Mouse (Mus musculus) naive thymus-derived CD4-positive, alpha-beta T cell, adult 2 months (primary cell): Measurements from ENCODE around the gene Ankrd39.
A peak's percentile ranks its signal among the peaks of the same experiment; 100 is the strongest.

ENCODE experiments used
- DNase-seq: peaks from one replicate; pipeline ENCODE4 v3.0.0-alpha.2; 2011; ENCODE audit warnings: low read depth

Gene Ankrd39

DNA sequence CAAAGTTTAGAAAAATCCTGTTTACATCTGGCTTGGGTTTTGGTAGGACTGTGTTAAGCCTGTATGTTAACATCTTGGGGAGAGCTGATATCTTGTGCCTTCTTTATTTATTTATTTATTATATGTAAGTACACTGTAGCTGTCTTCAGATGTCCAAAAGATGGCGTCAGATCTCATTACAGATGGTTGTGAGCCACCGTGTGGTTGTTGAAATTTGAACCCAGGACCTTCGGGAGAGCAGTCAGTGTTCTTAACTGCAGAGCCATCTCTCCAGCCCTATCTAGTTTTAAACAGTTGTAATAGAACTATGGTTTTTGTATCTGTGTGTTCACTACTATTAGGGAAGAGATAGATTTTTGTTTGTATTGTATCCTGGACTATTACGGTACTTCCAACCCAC lies 18.0 kb downstream of the Ankrd39 start:
- no peak for DNase-seq

DNA sequence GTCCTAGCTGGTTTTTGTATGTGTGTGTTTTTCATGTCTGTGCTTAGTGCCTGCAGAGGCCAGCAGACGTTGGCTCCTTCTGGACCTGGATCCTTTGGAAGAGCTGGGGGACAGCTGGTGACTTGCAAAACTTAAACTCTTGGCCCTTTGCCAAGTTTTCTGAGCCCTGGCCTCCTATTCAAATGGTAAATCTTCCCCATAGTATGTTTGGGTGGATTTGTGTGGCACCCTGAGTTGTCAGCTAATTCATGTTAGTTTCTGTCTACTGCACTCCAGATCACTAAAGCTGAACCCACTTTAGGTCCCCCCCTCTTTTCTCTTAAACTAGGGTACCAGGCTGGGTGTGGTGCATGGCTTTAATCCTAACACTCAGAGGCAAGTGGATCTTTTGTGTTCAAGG lies 18.9 kb downstream of the Ankrd39 start:
- DNase-seq = no peak

DNA sequence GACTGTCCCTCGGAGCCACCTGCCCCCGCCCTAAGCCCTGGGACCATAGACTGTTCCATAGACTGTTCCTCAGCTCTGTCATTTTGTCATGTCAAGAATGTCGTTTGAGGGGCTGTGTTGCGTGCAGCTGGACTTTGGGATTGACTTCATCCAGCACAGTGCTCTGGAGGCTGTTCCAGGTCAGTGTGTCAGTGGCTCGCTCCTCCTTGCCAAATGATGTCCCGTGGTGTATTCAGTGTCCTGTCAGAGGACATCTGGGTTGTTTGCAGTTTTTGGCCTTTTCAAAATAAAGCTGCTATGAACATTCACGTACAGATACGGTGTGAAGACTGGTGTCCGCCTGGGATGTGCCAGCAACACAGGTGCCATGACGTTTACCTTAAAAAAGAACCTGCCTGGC lies 20.3 kb downstream of the Ankrd39 start:
- no peak for DNase-seq

DNA sequence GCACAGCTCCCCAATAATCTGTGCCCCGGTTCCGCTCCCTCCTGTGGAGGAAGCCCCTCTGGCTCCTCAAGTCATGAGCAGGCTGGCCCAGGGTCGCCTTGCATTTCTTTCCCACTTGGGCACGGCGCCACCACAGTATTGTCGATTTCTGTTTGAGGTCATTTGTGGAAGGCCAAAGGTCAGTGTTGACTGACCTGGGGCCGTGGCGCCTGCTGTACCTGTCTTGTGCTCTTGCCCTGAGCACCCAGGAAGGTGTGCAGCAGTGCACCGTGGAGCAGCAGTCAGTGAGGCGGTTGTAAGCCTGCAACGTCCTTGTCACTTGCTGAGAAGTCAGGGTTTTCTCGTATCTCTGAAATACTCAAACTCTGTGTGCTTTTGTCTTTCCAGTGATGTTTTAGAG lies 21.5 kb downstream of the Ankrd39 start:
- DNase-seq = no peak

DNA sequence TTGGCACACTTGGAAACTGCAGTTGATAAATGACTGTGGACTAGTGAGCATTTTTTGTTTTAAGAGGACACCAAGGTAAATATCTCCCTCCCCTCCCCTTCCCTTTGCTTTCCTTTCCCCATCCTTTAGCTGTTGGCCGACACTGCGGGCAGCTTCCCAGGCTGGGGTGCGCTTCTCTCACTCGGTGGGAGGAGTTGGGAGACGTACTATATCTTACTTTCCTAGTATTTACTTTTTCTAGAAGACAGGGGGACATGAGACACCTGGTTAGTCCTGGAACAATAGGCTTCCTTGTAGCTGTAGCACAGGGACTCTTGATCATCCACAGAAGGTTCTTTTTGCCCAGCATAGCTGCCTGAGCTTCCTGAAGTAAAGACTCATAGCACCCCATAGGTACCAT lies 23.2 kb downstream of the Ankrd39 start:
- no peak for DNase-seq

DNA sequence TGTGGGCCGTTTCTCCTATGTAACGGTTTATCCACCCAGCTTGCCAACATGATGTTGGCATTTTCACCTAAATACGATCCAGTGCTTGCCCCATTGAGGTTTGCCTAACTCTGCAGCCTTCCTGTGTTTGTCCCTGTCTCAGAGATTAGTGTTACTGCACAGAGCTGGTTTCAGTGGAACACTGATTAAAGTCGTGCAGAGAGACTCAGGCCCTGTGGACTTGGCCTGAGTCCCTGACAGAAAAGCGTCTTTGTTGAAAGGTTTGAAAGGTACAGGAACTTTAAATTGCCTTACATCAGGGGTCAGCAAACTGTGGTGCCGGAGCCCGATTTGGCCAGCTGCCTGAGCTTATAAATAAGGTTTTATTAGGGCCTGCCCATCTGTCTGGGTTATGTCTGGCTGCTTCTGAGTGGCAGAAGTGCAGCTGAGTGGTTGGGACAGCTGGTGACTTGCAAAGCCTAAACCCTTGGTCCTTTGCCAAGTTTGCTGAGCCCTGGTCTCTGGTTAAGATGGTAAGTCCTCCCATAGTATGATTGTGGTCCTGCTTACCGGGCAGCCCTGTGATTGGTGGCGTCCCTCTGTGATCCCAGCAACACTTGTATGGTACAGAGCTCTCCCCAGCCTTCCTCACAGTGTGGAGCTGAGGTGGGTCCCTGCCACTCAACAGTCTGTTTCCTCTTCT lies 23.8 kb downstream of the Ankrd39 start:
- DNase-seq = no peak

DNA sequence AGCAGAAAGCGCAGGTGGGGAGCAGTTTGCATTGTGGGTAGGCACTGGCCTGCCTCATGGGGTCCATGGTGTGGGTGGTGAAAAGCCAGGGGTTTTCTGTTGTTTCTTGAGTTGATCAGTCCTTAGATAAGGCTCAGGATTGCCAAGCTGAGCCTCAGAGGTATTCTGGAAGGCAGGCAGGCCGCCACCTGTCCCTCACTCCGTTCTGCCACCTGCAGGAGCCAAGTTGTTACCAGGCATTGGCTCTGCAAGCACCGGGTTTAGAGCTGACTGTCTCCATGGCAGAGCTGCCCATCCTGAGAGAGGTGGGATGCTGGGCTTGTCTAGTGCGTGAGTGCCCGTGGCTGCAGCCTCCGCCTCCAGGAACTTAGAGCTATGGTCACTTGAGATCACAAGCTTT lies 25.0 kb downstream of the Ankrd39 start:
- DNase-seq = no peak

DNA sequence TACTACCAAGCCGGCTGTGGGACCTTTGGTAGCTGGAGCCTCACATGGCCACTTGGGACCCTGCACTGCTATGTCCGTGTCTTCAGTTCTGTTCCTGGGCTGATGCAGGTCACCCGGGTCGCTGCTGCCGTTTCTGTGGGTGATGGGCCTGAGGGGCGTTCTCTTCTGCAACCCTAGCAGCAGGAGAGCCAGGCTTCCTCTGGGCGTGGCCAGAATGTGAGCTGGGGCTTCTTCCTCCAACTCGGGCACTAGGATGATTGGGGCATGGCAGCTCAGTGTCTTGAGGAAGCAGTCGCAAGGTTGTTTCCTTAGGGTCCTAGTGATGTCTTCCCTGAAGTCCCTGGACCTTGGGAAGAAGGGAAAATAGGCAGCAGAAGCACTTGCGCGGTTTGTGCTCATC lies 27.6 kb downstream of the Ankrd39 start:
- no peak for DNase-seq

DNA sequence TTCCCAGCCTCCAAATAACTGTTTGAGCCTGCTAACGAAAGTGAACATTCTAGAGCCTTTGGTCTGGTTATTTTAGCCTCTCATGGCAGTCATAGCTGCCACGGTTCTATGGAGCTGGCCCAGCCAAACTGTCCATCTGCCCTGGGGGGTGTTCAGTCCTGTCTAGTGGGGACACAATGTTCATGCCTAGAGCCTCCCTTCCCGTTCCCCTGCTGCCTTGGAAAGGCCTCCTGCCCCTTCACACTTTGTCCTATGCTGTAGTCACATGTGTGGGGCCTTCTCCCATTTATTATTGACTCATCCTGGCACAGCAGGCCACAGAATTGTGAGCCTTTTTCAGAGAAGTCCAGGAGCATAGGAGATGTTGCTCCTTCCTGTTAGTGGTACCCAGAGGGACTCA lies 29.0 kb downstream of the Ankrd39 start:
- no peak for DNase-seq

DNA sequence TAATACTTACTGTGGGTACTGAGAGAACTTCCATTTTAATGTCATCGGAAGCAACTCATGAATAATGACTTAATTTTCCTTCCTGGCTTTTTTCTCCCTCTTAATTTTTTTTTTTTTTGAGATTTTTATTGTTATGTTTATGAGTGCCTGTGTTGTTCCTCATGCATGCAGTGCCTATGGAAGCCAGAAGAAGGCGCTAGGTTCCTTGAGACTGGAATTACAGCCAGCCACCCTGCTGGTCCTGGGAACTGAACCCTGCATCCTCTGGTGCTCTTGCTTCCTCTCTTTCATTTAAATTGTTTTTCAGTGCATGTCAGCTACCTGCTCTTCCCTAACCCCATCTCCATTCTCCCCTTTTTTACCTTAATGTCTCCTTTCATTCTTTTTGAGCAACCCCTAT lies 33.5 kb downstream of the Ankrd39 start:
- no peak for DNase-seq

DNA sequence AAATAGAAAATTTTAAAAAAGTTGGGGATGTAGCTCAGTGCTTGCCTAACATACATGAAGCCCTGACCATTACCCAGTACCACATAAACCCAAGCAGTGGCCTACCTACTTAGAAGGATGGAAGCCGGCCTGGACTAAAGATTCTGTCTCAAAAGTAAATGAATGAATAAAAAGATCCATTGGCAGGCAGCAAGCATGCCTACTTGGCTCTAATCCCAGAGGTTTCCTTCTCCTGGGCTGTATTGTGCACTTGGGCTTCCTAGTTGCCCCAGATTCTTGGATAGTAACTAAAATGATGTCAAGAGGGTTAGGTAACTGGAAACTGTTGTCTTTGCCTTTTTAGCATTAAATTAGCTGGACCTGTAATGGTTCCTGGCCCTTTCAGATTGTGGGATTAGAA lies 33.9 kb downstream of the Ankrd39 start:
- no peak for DNase-seq

DNA sequence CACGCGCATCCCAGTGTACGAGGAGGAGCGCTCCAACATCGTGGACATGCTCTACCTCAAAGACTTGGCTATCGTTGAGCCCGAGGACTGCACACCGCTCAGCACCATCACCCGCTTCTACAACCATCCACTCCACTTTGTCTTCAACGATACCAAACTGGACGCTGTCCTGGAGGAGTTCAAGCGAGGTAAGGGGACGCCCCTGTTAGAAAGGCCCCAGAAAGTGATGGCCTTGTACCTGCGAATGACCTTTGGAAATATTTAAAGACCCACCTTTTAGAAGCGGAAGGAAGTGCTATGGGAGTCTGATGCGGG lies 34.3 kb downstream of the Ankrd39 start:
- DNase-seq = no peak

DNA sequence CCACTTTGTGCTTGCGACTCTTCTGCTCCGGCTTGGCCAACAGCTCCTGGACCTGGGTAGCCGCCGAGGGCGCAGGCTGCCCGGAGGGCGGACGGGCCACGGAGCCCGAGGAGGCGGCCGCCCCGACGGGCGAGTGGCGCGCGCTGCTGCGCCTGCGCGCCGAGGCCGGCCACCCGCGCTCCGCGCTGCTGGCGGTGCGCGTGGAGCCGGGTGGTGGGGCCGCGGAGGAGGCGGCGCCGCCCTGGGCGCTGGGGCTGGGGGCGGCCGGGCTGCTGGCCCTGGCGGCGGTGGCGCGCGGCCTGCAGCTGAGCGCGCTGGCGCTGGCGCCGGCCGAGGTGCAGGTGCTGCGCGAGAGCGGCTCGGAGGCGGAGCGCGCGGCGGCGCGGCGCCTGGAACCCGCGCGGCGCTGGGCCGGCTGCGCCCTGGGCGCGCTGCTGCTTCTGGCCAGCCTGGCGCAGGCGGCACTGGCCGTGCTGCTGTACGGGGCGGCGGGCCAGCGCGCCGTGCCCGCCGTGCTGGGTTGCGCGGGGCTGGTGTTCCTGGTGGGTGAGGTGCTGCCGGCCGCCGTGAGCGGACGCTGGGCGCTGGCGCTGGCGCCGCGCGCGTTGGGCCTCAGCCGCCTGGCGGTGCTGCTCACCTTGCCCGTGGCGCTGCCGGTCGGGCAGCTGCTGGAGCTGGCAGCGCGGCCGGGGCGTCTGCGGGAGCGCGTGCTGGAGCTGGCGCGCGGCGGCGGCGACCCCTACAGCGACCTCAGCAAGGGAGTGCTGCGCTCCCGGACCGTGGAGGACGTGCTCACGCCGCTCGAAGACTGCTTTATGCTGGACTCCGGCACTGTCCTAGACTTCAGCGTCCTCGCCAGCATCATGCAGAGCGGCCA lies 34.9 kb downstream of the Ankrd39 start:
- DNase-seq = peak; percentile 73

DNA sequence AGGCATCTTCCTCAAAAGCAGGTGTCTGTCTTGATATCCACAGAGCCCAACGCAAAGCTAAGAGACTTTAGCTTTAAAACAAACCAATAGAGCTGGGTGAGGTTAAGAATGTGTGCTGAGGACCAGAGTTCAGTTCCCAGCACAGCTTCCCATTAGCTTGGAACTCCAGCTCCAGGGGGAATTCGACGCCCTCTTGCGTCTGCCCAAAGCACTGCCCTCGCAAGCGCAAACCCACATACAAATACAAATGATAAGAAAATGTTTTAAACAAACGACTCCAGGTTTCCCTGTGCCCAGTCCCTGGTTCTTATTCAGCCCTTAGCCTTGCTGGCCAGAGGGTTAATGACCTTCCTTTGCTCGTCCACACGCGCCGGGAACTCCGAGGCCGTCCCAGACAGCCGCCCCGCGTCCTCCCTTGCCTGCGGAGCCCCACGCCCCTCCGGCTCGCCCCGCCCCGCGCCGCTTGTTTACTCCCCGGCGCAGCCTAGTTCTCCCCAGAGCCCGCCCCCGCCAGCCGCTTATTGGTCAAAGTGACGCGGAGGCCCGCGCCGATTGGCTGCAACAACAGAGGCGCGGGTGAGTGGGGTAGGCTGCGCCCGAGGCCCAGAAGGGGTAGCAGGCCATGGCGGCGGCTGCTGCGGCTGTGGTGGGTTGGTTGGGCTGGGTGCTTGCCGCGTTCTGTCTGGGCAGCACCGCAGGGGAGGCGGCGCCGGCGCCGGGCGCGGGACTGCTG lies 35.8 kb downstream of the Ankrd39 start, which contains the start of gene Cnnm3:
Cnnm3 (plus strand) TSS at position 579 of the 733 bp plus-strand sequence.
- DNase-seq = peak; percentile 99

DNA sequence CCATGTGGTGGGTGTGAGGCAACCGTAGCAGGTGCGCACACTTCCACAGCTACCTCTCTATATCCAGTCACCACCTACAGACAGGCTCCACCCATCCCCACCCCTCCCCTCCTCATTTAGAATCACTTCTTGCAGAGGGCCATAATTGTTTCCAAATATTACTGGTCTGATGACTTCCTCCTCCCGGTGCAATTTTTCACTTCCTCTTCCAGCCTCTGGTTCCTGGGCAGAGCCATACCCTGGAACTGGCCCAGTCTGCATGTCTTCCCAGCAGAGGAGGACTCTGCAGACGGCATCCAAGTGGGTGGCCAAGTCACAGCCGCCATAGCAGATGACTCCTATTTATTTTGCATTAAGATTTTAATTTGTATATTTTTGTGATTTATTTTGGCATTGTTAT lies 39.0 kb downstream of the Ankrd39 start:
- DNase-seq = no peak

DNA sequence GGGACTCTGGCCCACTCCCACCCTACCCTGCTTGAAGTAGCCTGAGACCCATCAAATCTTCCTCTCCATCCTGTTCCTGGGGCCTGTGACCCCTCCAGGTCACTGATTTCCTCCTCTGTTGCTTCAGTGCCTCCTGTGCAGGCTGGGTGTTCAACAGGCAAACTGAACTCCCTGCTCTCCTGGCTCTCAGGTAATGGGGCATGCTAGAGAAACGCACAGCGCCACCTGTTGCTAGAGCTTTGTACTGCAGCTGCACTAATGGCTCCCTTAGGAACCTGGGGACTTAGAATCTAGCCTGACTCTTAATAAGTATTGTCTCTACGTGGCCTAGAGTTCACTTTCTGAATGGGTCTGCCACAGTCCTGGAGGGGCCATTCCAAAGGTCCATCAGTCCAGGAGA lies 46.0 kb downstream of the Ankrd39 start:
- peak; percentile 89 for DNase-seq

DNA sequence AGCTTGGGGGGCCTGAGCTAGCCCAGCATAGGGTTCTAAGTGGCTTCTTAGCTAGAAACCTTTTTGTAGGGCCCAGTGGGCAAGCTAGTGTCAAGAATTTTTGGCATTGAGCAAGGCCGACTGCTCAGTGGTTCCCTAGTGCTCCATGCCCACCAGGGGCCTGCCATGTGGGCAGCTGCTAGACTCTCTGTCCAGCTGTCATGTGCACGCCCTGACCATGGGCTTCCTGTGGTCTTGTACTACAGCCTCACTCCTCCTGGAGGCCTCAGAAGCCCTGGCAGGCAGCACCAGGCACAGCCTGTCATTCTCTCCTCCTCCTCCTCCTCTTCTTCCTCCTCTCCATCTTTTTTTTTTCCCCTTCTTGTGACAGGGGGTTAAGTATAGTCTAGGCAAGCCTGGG lies 49.9 kb downstream of the Ankrd39 start:
- no peak for DNase-seq

DNA sequence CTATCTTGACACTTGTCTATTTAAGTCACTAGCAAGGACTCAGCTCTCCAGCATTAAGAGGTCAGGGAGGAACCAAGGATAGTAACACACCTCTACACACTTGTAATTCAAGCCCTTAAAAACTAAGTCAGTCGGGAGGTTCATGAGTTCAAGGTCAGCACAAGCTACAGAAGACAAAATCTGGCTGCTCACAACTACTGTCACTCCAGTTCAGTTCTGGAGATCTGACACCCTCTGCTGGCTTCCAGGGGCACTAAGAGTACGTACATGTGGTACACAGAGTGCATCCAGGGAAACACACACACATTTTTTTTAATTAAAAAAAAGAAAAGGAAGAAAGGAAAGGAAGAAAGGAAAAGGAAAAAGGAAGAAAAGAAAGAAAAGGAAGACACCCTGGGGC lies 50.5 kb downstream of the Ankrd39 start:
- DNase-seq = no peak

DNA sequence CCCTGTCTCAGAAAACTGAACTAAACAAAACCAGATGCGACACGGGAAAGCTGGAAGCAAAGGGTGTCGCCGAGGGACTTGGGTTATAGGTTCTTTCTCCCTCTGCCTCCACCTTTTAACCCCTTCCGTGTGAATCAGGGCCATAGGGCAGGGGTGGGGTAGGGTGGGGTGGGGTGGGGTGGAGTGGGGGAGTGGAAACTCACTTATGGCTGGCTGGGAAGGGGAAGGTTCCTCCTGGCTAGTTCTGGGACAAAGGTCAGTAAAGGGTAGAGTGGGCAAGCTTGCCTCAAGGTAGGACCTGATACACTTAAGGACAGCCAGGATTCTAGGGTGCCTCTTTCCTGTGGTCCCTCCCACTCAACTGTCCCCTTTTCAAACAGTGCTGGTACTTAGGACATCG lies 53.9 kb downstream of the Ankrd39 start:
- DNase-seq = no peak

DNA sequence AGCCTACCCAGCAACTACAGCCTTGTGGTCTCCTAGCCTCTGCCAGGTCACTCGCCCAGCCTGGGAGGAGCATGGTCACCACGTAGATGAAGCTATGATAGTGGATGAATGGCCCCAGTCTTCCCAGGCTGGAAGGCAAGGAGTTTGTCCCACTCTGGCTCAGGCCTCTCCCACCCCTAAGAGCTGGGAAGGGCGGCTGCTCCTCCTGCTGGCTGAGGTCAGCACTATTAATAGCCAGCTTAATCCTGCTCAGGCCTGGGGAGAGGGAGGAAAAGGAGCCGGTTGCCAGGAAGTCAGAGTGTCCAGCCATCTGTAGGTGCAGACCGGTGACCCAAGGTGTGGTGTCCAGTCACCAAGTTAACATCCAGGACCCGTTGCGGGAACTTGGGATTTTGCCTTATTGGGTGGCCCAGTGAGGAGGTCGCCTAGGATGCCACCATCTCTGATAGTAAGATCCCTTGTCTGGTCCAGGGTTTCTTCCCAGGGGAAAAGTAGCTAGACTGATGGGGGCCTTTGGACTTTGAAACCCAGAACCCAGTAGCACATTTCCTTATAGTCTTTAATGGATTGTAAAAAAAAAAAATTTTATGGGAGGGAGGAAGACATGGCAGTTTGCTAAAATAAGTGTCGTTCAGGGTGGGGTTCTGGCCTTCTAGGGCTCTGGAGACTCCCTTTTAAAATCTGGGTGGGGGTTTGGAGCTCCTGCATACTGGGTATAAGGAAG lies 54.7 kb downstream of the Ankrd39 start:
- no peak for DNase-seq

DNA sequence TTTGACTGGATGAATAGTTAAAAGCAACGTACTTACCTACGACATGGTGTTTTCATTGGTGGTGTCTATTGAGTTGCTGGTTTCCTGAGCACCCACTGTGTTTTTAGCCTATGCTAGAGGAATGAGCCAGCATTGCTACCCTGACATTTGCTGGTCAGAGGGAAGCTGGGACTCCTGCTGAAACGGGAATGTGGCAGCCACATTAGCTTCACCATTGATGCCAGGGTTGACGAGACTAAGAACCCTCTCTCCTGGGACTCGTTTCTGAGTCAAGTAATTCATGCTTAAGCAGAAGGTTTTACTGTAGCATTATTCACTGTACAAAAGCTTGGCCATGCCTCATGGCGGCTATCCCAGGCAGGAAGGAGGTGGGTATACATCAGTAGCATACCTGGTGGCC lies 57.6 kb downstream of the Ankrd39 start:
- no peak for DNase-seq
